Mouse (Mus musculus): ENCODE data around the gene Apoc1. TPM values are rescaled to one million over a fixed set of nuclear protein-coding genes. Genes with fewer than 3 reads are reported as not detected.

Gene Apoc1
- total and polyA plus RNA-seq, 3 experiments = 0.35 TPM; not detected in 2

DNA sequence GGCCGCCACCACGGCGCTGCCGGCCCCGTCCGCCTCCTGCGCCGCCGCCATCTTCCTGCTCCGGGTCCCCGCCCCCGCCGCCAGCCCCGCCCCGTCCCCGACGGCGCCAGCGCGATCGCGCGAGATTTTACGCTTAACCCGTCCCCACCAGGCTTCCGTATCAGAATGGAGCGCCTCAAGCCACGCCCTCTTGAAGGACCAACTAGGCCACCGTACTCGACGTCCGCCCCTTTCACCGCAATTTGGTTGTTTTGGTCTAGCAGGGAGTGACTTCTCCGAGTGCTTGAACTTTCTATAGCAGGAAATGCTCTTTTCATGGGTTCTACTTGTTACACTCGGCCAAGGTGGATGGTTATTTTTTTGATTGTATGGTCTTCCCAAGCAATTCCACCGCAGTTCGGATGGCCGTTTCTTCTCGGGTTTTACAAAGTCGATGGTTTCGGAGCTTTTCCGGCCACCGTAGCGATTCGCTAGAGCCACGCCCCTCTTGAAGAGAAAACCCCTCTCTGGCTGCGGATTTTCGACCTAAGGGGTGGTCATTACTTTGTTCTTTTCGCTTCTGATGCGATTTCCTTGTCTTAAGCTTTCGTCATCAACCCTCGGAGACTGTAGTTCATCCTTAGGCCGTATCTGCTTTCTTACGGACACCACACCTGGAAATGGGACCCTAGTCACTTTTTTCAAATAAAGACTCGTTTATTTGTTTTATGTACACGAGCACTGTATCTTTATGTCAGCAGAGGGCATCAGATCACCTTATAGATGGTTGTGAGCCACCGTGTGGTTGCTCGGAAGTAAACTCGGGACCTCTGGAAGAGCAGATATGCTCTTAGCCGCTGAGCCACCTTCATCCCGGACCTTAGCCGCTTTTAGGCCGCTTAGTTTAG, 27.3 kb downstream of the Apoc1 start, which contains the start of gene Clptm1 (continued):
- no peak; the same call in 1 of the 2 replicates for TF ChIP-seq GABPA (IDR thresholded peaks at IDR 0.05; ENCODE audit: low read depth, low read length)
- peak; percentile 96 for TF ChIP-seq CHD2 (IDR thresholded peaks at IDR 0.05; ENCODE audit: low read length)
- no peak for TF ChIP-seq BHLHE40 (IDR thresholded peaks at IDR 0.05; ENCODE audit: borderline replicate concordance, low read depth, low read length)
- TF ChIP-seq ZMIZ1 (IDR thresholded peaks at IDR 0.05; ENCODE audit: low read depth, low read length) = no peak
- peak; percentile 24 for TF ChIP-seq RAD21 (IDR thresholded peaks at IDR 0.05; ENCODE audit: low read depth, low read length)
- TF ChIP-seq RCOR1 (IDR thresholded peaks at IDR 0.05; ENCODE audit: low read depth, low read length) = 0 out of 2 replicates have a peak, but pooled peaks have one; percentile 13
- TF ChIP-seq MAZ (IDR thresholded peaks at IDR 0.05; ENCODE audit: low read depth, low read length) = peak; percentile 45; the same call in 1 of the 2 replicates
- no peak for TF ChIP-seq CHD1 (IDR thresholded peaks at IDR 0.05; ENCODE audit: low read depth, low read length)
- TF ChIP-seq ELF1 (IDR thresholded peaks at IDR 0.05; ENCODE audit: low read depth, low read length) = peak; percentile 90
- TF ChIP-seq NRF1 (IDR thresholded peaks at IDR 0.05; ENCODE audit: insufficient read depth, low read depth, low read length, poor library complexity, severe bottlenecking) = peak; percentile 34; the same call in 1 of the 2 replicates
- peak; percentile 89 for TF ChIP-seq HCFC1 (IDR thresholded peaks at IDR 0.05; ENCODE audit: low read depth, low read length)
- no peak for TF ChIP-seq ZKSCAN1 (IDR thresholded peaks at IDR 0.05; ENCODE audit: low read depth, low read length)
- TF ChIP-seq GATA1 (IDR thresholded peaks at IDR 0.05; ENCODE audit: low read depth, low read length) = no peak
- no peak for TF ChIP-seq MYB (IDR thresholded peaks at IDR 0.05; ENCODE audit: low read depth, low read length)

DNA sequence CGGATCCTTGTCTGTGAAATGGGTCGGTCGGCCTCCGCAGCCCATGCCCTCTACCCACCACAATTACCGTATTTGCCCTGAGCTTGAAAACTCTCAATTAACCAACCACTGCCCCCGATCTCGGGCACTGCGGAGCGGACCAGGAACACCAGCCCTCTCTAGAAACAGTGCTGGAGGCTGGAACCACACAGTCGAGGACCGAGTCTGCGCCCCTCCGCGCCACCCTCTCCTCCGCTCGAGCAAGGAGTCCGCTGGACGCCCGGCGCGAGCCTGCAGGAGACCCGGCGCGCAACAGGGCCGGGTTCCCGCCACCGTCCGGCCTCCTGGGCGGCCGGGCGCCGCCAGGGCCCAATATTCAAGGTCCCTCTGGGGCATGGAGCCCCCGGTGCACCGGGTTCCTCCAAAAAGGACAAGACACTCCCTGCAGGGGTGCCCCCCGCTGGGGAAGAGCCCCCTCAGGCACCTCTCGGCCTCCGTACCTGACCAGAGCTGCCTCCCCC, 28.0 kb downstream of the Apoc1 start:
- Histone ChIP-seq H3K79me2 (ENCODE audit: control insufficient read depth, insufficient read depth, low read length, poor library complexity) (peaks cover 50% of the 10 kb centered on the region), H3K4me1 (ENCODE audit: control insufficient read depth in 1 of 2, insufficient read depth in 2 of 2, low read length in 2 of 2) (peaks cover 4 to 12% of the 10 kb centered on the region in 2 experiments; a peak in 3 of 4 replicates), H3K9me3 (replicated peaks; ENCODE audit: insufficient read depth, low read length) (no peaks in the 10 kb centered on the region), H3K27me3 (ENCODE audit: control insufficient read depth in 1 of 2, insufficient read depth in 2 of 2, low read length in 2 of 2) (no peaks in the 10 kb centered on the region), H3K4me3 (ENCODE audit: control insufficient read depth in 1 of 2, insufficient read depth in 1 of 2, low read depth in 2 of 2, low read length in 2 of 2) (peak overlapping the region; percentile 75 to 82), H3K36me3 (ENCODE audit: control insufficient read depth in 1 of 2, insufficient read depth in 2 of 2, low read length in 2 of 2) (peaks cover 1 to 11% of the 10 kb centered on the region in 2 experiments), H3K27ac (ENCODE audit: control insufficient read depth, low read depth, low read length) (peak overlapping the region; percentile 26; the same call in 1 of the 2 replicates), H3K9ac (ENCODE audit: control insufficient read depth, low read depth, low read length, poor library complexity, severe bottlenecking) (peak overlapping the region; percentile 89)
- peak in 1 of 2 experiments; percentile 64; a peak in 1 of 4 replicates for TF ChIP-seq POLR2A (IDR thresholded peaks at IDR 0.05; ENCODE audit: control insufficient read depth in 1 of 2, insufficient read depth in 1 of 2, low read depth in 1 of 2, low read length in 2 of 2, poor library complexity in 1 of 2)
- TF ChIP-seq RCOR1 (IDR thresholded peaks at IDR 0.05; ENCODE audit: low read depth, low read length) = no peak
- DNase-seq (ENCODE audit: low read depth, low spot score) = no peak

- no peak overlapping the region for H3K27ac ChIP-seq (ENCODE audit: control insufficient read depth, low read depth, low read length)
- peaks cover 1 to 11% of the 10 kb centered on the region in 2 experiments for H3K36me3 ChIP-seq (ENCODE audit: control insufficient read depth in 1 of 2, insufficient read depth in 2 of 2, low read length in 2 of 2)
- DNase-seq (ENCODE audit: low read depth, low spot score) = peak; percentile 30
- peak overlapping the region; percentile 75 to 82 for H3K4me3 ChIP-seq (ENCODE audit: control insufficient read depth in 1 of 2, insufficient read depth in 1 of 2, low read depth in 2 of 2, low read length in 2 of 2)
- TF ChIP-seq ZC3H11A (IDR thresholded peaks at IDR 0.05; ENCODE audit: low read depth, low read length) (no peak), EP300 (IDR thresholded peaks at IDR 0.05; ENCODE audit: low read depth in 1 of 2, low read length in 2 of 2) (no peak), MYC (IDR thresholded peaks at IDR 0.05; ENCODE audit: low read depth, low read length) (no peak), CHD1 (IDR thresholded peaks at IDR 0.05; ENCODE audit: low read depth, low read length) (no peak), ELF1 (IDR thresholded peaks at IDR 0.05; ENCODE audit: low read depth, low read length) (no peak), MXI1 (IDR thresholded peaks at IDR 0.05; ENCODE audit: low read depth, low read length) (no peak), MAFK (IDR thresholded peaks at IDR 0.05; ENCODE audit: borderline replicate concordance, low read depth, low read length) (no peak), POLR2AphosphoS2 (IDR thresholded peaks at IDR 0.05; ENCODE audit: low read length) (no peak), E2F4 (IDR thresholded peaks at IDR 0.05; ENCODE audit: borderline replicate concordance, low read depth, low read length) (no peak), TBP (IDR thresholded peaks at IDR 0.05; ENCODE audit: low read depth, low read length) (no peak), KAT2A (conservative IDR thresholded peaks at IDR 0.05; ENCODE audit: low read depth, low read length) (no peak), TAL1 (IDR thresholded peaks at IDR 0.05; ENCODE audit: low read length) (no peak), MYB (IDR thresholded peaks at IDR 0.05; ENCODE audit: low read depth, low read length) (no peak), RCOR1 (IDR thresholded peaks at IDR 0.05; ENCODE audit: low read depth, low read length) (no peak), JUND (IDR thresholded peaks at IDR 0.05; ENCODE audit: low read depth, low read length) (no peak), POLR2A (IDR thresholded peaks at IDR 0.05; ENCODE audit: control insufficient read depth in 1 of 2, insufficient read depth in 1 of 2, low read depth in 1 of 2, low read length in 2 of 2, poor library complexity in 1 of 2) (no peak)
- H3K9me3 ChIP-seq (replicated peaks; ENCODE audit: insufficient read depth, low read length) = no peaks in the 10 kb centered on the region
- peaks cover 4 to 8% of the 10 kb centered on the region in 2 experiments; a peak in 3 of 4 replicates for H3K4me1 ChIP-seq (ENCODE audit: control insufficient read depth in 1 of 2, insufficient read depth in 2 of 2, low read length in 2 of 2)
- H3K9ac ChIP-seq (ENCODE audit: control insufficient read depth, low read depth, low read length, poor library complexity, severe bottlenecking) = peak overlapping the region; percentile 89
- peaks cover 52% of the 10 kb centered on the region for H3K79me2 ChIP-seq (ENCODE audit: control insufficient read depth, insufficient read depth, low read length, poor library complexity)
- no peaks in the 10 kb centered on the region for H3K27me3 ChIP-seq (ENCODE audit: control insufficient read depth in 1 of 2, insufficient read depth in 2 of 2, low read length in 2 of 2)
Observed at GRCm38 (mm10) chr7:19663940-19664339, 28.5 kb downstream of the Apoc1 start.
